Mouse (Mus musculus) colon, adult 2 months (tissue): ENCODE measurements around the gene Alkbh4. TPM values are rescaled to one million over a fixed set of nuclear protein-coding genes. Genes with fewer than 3 reads are reported as not detected.

ENCODE experiments used
- polyA plus RNA-seq: library from polyadenylated mRNA; depleted of rRNA; stranded (reverse); fragments of >200 nt; gene quantifications from 2 replicates; pipeline ENCODE4 v1.2.3, GENCODE M21; 2012; rRNA removed

The Alkbh4 gene
- 17.7 and 22.7 TPM in 2 replicates for polyA plus RNA-seq

GRCm38 (mm10) chr5:136135571-136136291, at the start of gene Alkbh4, which contains the start of gene Lrwd1:
TSS of gene Alkbh4 (plus strand) at chr5:136136146.
TSS of gene Lrwd1 (minus strand) at chr5:136136074.

DNA sequence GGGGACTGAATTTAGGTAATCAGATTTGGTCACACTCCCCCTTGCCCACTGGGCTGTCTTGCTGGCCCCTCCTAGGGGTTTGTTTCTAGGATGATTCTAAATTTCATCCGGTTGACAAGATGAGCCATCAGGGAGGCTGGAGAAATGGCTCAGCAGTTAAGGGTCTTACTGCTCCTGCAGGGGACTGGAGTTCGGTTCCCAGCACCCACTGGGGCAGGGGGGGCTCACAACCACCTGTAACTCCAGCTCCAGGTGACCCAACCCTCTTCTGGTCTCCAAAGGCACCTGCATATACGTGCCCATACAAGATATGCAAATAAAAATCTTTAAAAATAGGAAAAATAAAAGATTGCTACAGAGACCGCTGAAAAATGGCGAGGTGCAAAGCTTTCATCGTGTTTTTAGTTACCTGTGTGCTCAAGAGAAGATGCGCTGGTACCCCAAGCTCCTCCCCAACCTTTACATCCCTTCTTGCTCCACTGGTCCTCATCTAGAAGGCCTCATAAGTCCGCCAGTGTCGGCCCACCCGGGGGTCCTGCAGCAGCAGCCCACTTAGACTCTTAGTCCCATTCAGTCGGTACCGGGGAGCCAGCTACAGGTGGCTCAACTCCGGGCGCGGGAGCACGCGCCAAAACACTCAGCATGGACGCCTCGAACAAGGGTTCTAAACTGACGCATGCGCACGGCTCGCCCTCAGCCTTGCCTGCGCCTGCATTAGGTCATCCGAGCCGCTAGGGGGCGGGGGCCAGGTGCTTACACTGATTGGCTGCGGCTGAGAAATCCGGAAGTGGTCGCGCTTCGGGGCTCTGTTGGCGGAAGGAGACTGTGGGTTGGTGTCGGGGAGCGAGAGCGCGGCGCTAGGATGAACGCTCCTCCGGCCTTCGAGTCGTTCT, 19.8 kb upstream of the Alkbh4 start, which contains the start of gene Polr2j:
Gene Polr2j, plus strand, starts transcription at position 741 of the 893 bp plus-strand sequence.

DNA sequence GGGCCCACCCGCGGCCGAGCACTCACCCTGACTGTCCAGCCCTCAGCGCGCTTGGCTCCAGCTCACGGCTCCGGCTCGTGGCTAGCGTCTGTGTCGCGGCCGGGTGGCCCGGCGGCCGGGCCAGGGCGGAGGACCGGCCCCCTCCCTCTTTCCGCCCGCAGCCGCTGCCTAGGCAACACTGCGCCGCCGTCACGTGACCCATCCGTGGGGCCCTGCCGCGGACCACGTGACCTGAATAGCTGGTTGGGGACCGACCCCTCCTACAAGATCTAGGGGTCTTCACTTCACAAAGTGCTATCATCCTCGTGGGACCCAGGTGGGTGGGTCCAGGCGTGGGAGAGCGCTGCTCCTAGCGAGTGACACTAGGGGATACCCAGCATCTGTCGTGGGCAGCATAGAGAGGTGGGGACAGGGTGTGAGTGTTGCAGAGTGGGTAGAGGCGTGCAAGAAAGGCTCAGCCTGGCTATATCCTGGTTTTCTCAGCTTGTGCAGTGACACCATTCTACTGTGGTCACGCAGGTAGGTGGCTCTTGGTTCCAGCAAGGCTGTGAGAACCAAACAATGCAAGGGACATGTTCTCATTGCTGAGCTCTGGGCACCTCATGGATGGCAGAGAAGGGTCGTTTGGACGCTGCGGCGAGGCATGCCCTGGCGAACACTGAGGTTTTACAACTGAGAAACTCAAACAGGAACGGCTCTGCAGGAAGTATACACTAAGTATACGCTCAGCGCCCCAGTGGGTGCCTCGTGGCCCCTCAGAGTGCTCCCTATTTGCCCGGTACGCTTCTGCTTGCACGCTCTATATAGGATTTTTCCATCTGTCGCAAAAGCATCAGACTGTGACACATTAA, 34.8 kb downstream of the Alkbh4 start, which contains the start of gene Orai2:
Gene Orai2, minus strand, starts transcription at position 202 of the 851 bp plus-strand sequence.

Other genes starting within 250 kb of the Alkbh4 start
- gene Hspb1, start 248.2 kb upstream of the Alkbh4 start, polyA plus RNA-seq: 537 and 542 TPM in 2 replicates
- gene Ywhag, start 201.5 kb upstream of the Alkbh4 start, polyA plus RNA-seq: 47.6 and 51.1 TPM in 2 replicates
- 4.8 and 6.5 TPM in 2 replicates for gene Ssc4d, start 161.6 kb upstream of the Alkbh4 start, polyA plus RNA-seq
- not detected in 2 replicates for gene Zp3, start 156.0 kb upstream of the Alkbh4 start, polyA plus RNA-seq
- 17.9 and 19.8 TPM in 2 replicates for gene Dtx2, start 141.3 kb upstream of the Alkbh4 start, polyA plus RNA-seq
- gene Upk3b, start 97.7 kb upstream of the Alkbh4 start, polyA plus RNA-seq: 6.4 and 10.7 TPM in 2 replicates
- 1.2 and 1.7 TPM in 2 replicates for gene Upk3bl, start 81.7 kb upstream of the Alkbh4 start, polyA plus RNA-seq
- gene Rasa4, start 52.2 kb upstream of the Alkbh4 start, polyA plus RNA-seq: 49.2 and 51.5 TPM in 2 replicates
- 38.7 and 39.8 TPM in 2 replicates for gene Polr2j, start 19.5 kb upstream of the Alkbh4 start, polyA plus RNA-seq
- 25.9 and 27.6 TPM in 2 replicates for gene Lrwd1, start 72 bp upstream of the Alkbh4 start, polyA plus RNA-seq
- 52.2 and 62.3 TPM in 2 replicates for gene Orai2, start 34.6 kb downstream of the Alkbh4 start, polyA plus RNA-seq
- gene Prkrip1, start 62.8 kb downstream of the Alkbh4 start, polyA plus RNA-seq: 8.7 and 13.2 TPM in 2 replicates
- gene Sh2b2, start 110.4 kb downstream of the Alkbh4 start, polyA plus RNA-seq: 3.9 and 4.2 TPM in 2 replicates